Mouse (Mus musculus) ES-Bruce4 (cell line): ENCODE results near the gene Nrl.

ENCODE experiments used
- CTCF ChIP-seq: IDR thresholded peaks from one replicate; pipeline ENCODE4 v1.8.1; 2011; ENCODE audit warnings: low read depth, low read length
- EP300 ChIP-seq: IDR thresholded peaks from 2 replicates; pipeline ENCODE4 v1.6.1; 2011; ENCODE audit warnings: low read depth, low read length; ENCODE audit not compliant: insufficient read depth

DNA sequence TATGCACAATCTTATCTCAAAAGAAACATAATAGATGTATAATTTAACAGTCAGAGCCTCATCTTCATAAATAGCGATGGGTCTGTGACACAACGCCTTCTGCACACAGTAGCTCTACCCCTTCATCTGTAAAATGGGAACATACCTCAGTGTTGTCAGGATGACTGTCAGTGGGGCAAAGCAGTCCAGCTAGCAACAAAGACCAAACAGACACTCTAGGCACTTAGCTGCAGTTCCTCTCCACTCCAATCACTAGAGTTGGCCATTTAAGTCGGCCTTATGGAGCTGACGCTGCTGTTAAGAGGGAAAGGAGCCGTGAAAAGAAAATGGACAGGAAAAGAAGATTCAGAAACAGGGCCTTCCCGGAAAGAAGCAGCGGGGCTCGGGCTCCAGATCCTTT is 27.0 kb upstream of the Nrl start:
- TF ChIP-seq CTCF: no peak
- TF ChIP-seq EP300: no peak
